Mouse (Mus musculus): ENCODE data around the gene Tnfrsf23. TPM values are rescaled to one million over a fixed set of nuclear protein-coding genes. Genes with fewer than 3 reads are reported as not detected.
"Not testable (repeated sequence)": the region's sequence is repeated elsewhere in the genome, so short reads cannot be mapped to it uniquely, and the experiment has no call there.

The Tnfrsf23 gene
- polyA plus RNA-seq, 3 experiments from 2014 or later: 3.3 to 5.0 (median 4.4) TPM

GRCm38 (mm10) chr7:143681566-143681965, 4.1 kb downstream of the Tnfrsf23 start:
- no peak for ATAC-seq

GRCm38 (mm10) chr7:143680836-143681235, 4.8 kb downstream of the Tnfrsf23 start:
- not testable (repeated sequence) for ATAC-seq

GRCm38 (mm10) chr7:143679650-143680049, 6.0 kb downstream of the Tnfrsf23 start:
- ATAC-seq: not testable (repeated sequence)

- ATAC-seq: no peak
Observed at GRCm38 (mm10) chr7:143666427-143667311, 19.0 kb downstream of the Tnfrsf23 start.

GRCm38 (mm10) chr7:143663470-143663869, 22.2 kb downstream of the Tnfrsf23 start:
- no peak for ATAC-seq

GRCm38 (mm10) chr7:143660797-143661196, 24.9 kb downstream of the Tnfrsf23 start:
- no peak for ATAC-seq

- not testable (repeated sequence) for ATAC-seq
Observed at GRCm38 (mm10) chr7:143649769-143650346, 35.8 kb downstream of the Tnfrsf23 start.

GRCm38 (mm10) chr7:143649034-143649768, 36.5 kb downstream of the Tnfrsf23 start, which contains the start of gene Tnfrsf22:
TSS of gene Tnfrsf22 (minus strand) at chr7:143649661.
- ATAC-seq: peak; percentile 100

GRCm38 (mm10) chr7:143643949-143644348, 41.7 kb downstream of the Tnfrsf23 start:
- peak; percentile 56 for ATAC-seq

GRCm38 (mm10) chr7:143636674-143637073, 49.0 kb downstream of the Tnfrsf23 start:
- no peak for ATAC-seq

- no peak for ATAC-seq
Observed at GRCm38 (mm10) chr7:143631503-143631902, 54.2 kb downstream of the Tnfrsf23 start.

GRCm38 (mm10) chr7:143629501-143629900, 56.2 kb downstream of the Tnfrsf23 start:
- ATAC-seq: peak; percentile 80

GRCm38 (mm10) chr7:143628540-143628939, 57.1 kb downstream of the Tnfrsf23 start, which contains the start of gene Tnfrsf26:
TSS of gene Tnfrsf26 (minus strand) at chr7:143628722.
- peak; percentile 42 for ATAC-seq

- peak; percentile 12 for ATAC-seq
Observed at GRCm38 (mm10) chr7:143627555-143628286, 58.0 kb downstream of the Tnfrsf23 start.

GRCm38 (mm10) chr7:143626178-143626577, 59.5 kb downstream of the Tnfrsf23 start:
- ATAC-seq: no peak

- peak; percentile 22 for ATAC-seq
Observed at GRCm38 (mm10) chr7:143625151-143625550, 60.5 kb downstream of the Tnfrsf23 start.

GRCm38 (mm10) chr7:143624561-143624960, 61.1 kb downstream of the Tnfrsf23 start:
- no peak for ATAC-seq

GRCm38 (mm10) chr7:143620951-143621350, 64.7 kb downstream of the Tnfrsf23 start:
- no peak for ATAC-seq

Data from inflammation-experienced regulatory T-cells, adult 6 months (primary cell).